In genomic region chr5:146352006-146352405, GRCm38 (mm10) we compare ENCODE assay signal across 24 mouse cellular contexts. TPM values are rescaled to one million over a fixed set of nuclear protein-coding genes. Genes with fewer than 3 reads are reported as not detected.
"Had no signal": no experiment of that assay in that cellular context is flagged by ENCODE, and none has a peak within 500 bp of the region (broad histone marks: within the 10 kb centered on the region; RNA-seq: fewer than 3 reads in every experiment).

No protein-coding gene starts in this region.

- H3K27ac ChIP-seq: limb, embryonic 12.5 days; limb, embryonic 15.5 days; liver, embryonic 14.5 days; macrophage; midbrain, embryonic 10.5 days; midbrain, embryonic 13.5 days; neural tube, embryonic 13.5 days; stomach, embryonic 15.5 days had no signal

- DNase-seq: kidney, postnatal 10 days; kidney, postnatal 4 days; left cerebral cortex, postnatal 4 days; liver, postnatal 0 days; lung, embryonic 14.5 days; retina, postnatal 1 day; right cerebral cortex, postnatal 25 days; spleen, adult 18-20 months; thymus, postnatal 36 days had no signal

- ATAC-seq: liver, postnatal 0 days; lung, postnatal 0 days; midbrain, embryonic 13.5 days; midbrain, embryonic 16.5 days had no signal

- H3K36me3 ChIP-seq: limb, embryonic 12.5 days; limb, embryonic 15.5 days; midbrain, embryonic 10.5 days; midbrain, embryonic 13.5 days; neural tube, embryonic 13.5 days; stomach, embryonic 15.5 days had no signal

- H3K4me3 ChIP-seq: limb, embryonic 12.5 days; limb, embryonic 15.5 days; megakaryocyte, embryonic 14.5 days; midbrain, embryonic 10.5 days; midbrain, embryonic 13.5 days; myocyte; neural tube, embryonic 13.5 days; stomach, embryonic 15.5 days had no signal

- H3K4me1 ChIP-seq: limb, embryonic 12.5 days; limb, embryonic 15.5 days; megakaryocyte, embryonic 14.5 days; midbrain, embryonic 10.5 days; midbrain, embryonic 13.5 days; neural tube, embryonic 13.5 days; stomach, embryonic 15.5 days had no signal

- H3K27me3 ChIP-seq: limb, embryonic 12.5 days; limb, embryonic 15.5 days; megakaryocyte, embryonic 14.5 days; midbrain, embryonic 13.5 days; neural tube, embryonic 13.5 days; stomach, embryonic 15.5 days had no signal

- H3K4me2 ChIP-seq: limb, embryonic 12.5 days; limb, embryonic 15.5 days; liver, embryonic 11.5 days; lung, embryonic 14.5 days; midbrain, embryonic 13.5 days; neural tube, embryonic 13.5 days; stomach, embryonic 15.5 days had no signal

- H3K9me3 ChIP-seq: limb, embryonic 12.5 days; limb, embryonic 15.5 days; midbrain, embryonic 10.5 days; midbrain, embryonic 13.5 days; neural tube, embryonic 13.5 days; stomach, embryonic 15.5 days had no signal

- H3K9ac ChIP-seq: limb, embryonic 12.5 days; limb, embryonic 15.5 days; liver, embryonic 14.5 days; liver, postnatal 0 days; lung, embryonic 14.5 days; midbrain, embryonic 13.5 days; neural tube, embryonic 13.5 days; stomach, embryonic 15.5 days had no signal

RNA-seq across cellular contexts. Expression of gene Wasf3, which starts 32.8 kb away (rescaled TPM):
- total RNA-seq: monocyte, adult 5-6 weeks; neutrophil, adult 5-6 weeks had no signal
- polyA plus RNA-seq: liver, postnatal 0 days; macrophage; myocyte had no signal
